Mouse (Mus musculus): ENCODE results near the gene Ubac2. TPM values are rescaled to one million over a fixed set of nuclear protein-coding genes. Genes with fewer than 3 reads are reported as not detected.
"Not testable (repeated sequence)": the region's sequence is repeated elsewhere in the genome, so short reads cannot be mapped to it uniquely, and the experiment has no call there.

Ubac2 gene
- total and polyA plus RNA-seq, 3 experiments = 32.8 to 40.1 (median 35.5) TPM

- H3K79me2 ChIP-seq (replicated peaks; ENCODE audit: control insufficient read depth, extremely low read depth, insufficient read depth, poor library complexity, severe bottlenecking); H3K27ac ChIP-seq (ENCODE audit: insufficient read depth, low read depth); H3K36me3 ChIP-seq (replicated peaks in 1 of 2; ENCODE audit: control insufficient read depth in 1 of 2, insufficient read depth in 1 of 2, low read length in 1 of 2); H3K4me2 ChIP-seq (ENCODE audit: insufficient read depth, low read depth, poor library complexity, severe bottlenecking); H3K9ac ChIP-seq (ENCODE audit: insufficient read depth, low read depth); dilution Hi-C loops (cut with MboI; ENCODE audit: extremely low pct_ligation_motif_present, extremely low pct_unique_long_range_greater_than_20kb, low sequenced_read_pairs); H3K27me3 ChIP-seq (replicated peaks); H3K9me3 ChIP-seq (replicated peaks; ENCODE audit: low read length); H3K4me3 ChIP-seq (replicated peaks in 1 of 3; ENCODE audit: low read depth in 2 of 3, low read length in 2 of 3, poor library complexity in 1 of 3): not testable (repeated sequence)
- TF ChIP-seq ZC3H11A (IDR thresholded peaks at IDR 0.05; ENCODE audit: low read depth, low read length) (peak; percentile 52; the same call in 1 of the 2 replicates), TCF12 (IDR thresholded peaks at IDR 0.05; ENCODE audit: low read depth, low read length) (0 out of 2 replicates have a peak, but pooled peaks have one; percentile 21), RAD21 (IDR thresholded peaks at IDR 0.05; ENCODE audit: low read depth, low read length) (peak; percentile 94), JUND (conservative IDR thresholded peaks at IDR 0.05; ENCODE audit: low read depth, low read length) (peak; percentile 82), SMC3 (IDR thresholded peaks at IDR 0.05; ENCODE audit: low read depth, low read length) (peak; percentile 82), MYC (IDR thresholded peaks at IDR 0.05; ENCODE audit: low read depth, low read length) (0 out of 2 replicates have a peak, but pooled peaks have one; percentile 51), ETS1 (conservative IDR thresholded peaks at IDR 0.05; ENCODE audit: low read depth, low read length) (0 out of 2 replicates have a peak, but pooled peaks have one; percentile 41), JUN (IDR thresholded peaks at IDR 0.05; ENCODE audit: insufficient read depth, low read depth, low read length) (peak; percentile 31; the same call in 1 of the 2 replicates), IRF4 (IDR thresholded peaks at IDR 0.05; ENCODE audit: low read depth, low read length) (peak; percentile 73), CTCF (conservative IDR thresholded peaks at IDR 0.05 in 1 of 2, IDR thresholded peaks at IDR 0.05 in 1 of 2; ENCODE audit: low read depth in 2 of 2, low read length in 2 of 2) (peak; percentile 63 to 92; a peak in 3 of 4 replicates)
- peak; percentile 90 for DNase-seq (ENCODE audit: extremely low read depth)
- H3K4me1 ChIP-seq (ENCODE audit: control insufficient read depth in 1 of 2, insufficient read depth in 2 of 2) = peaks cover 14 to 34% of the 10 kb centered on the region in 2 experiments
- in situ Hi-C loops (cut with MboI; ENCODE audit: low pct_ligation_motif_present, low pct_unique_long_range_greater_than_20kb, low sequenced_read_pairs) = loop anchor here (5.0 kb wide), 2 partner anchors 57 to 197 kb away; no protein-coding TSS in a partner anchor
These were observed 13.3 kb upstream of the Ubac2 start for GRCm38 (mm10) chr14:121865162-121865561.

- Histone ChIP-seq H3K9ac (ENCODE audit: insufficient read depth, low read depth) (peak overlapping the region; percentile 6; the same call in 1 of the 2 replicates), H3K4me2 (ENCODE audit: insufficient read depth, low read depth, poor library complexity, severe bottlenecking) (peak overlapping the region; percentile 47), H3K9me3 (replicated peaks; ENCODE audit: low read length) (no peaks in the 10 kb centered on the region), H3K36me3 (replicated peaks in 1 of 2; ENCODE audit: control insufficient read depth in 1 of 2, insufficient read depth in 1 of 2, low read length in 1 of 2) (no peaks in the 10 kb centered on the region), H3K4me1 (ENCODE audit: control insufficient read depth in 1 of 2, insufficient read depth in 2 of 2) (peaks cover 14 to 36% of the 10 kb centered on the region in 2 experiments), H3K79me2 (replicated peaks; ENCODE audit: control insufficient read depth, extremely low read depth, insufficient read depth, poor library complexity, severe bottlenecking) (no peaks in the 10 kb centered on the region), H3K27ac (ENCODE audit: insufficient read depth, low read depth) (peak overlapping the region; percentile 93), H3K27me3 (replicated peaks) (no peaks in the 10 kb centered on the region), H3K4me3 (replicated peaks in 1 of 3; ENCODE audit: low read depth in 2 of 3, low read length in 2 of 3, poor library complexity in 1 of 3) (peak overlapping the region in 1 of 3 experiments; percentile 31)
- in situ Hi-C loops (cut with MboI; ENCODE audit: low pct_ligation_motif_present, low pct_unique_long_range_greater_than_20kb, low sequenced_read_pairs) = loop anchor here (5.0 kb wide), 2 partner anchors 56 to 196 kb away; no protein-coding TSS in a partner anchor
- dilution Hi-C loops (cut with MboI; ENCODE audit: extremely low pct_ligation_motif_present, extremely low pct_unique_long_range_greater_than_20kb, low sequenced_read_pairs) = no loop called here
- TF ChIP-seq MAX (IDR thresholded peaks at IDR 0.05; ENCODE audit: low read length) = peak; percentile 78; the same call in 1 of the 2 replicates
- TF ChIP-seq JUND (conservative IDR thresholded peaks at IDR 0.05; ENCODE audit: low read depth, low read length) = 0 out of 2 replicates have a peak, but pooled peaks have one; percentile 26
- peak; percentile 45; the same call in 1 of the 2 replicates for TF ChIP-seq SIN3A (IDR thresholded peaks at IDR 0.05; ENCODE audit: low read length)
- no peak for TF ChIP-seq POLR2A (IDR thresholded peaks at IDR 0.05; ENCODE audit: low read depth, low read length)
- TF ChIP-seq POLR2AphosphoS2 (IDR thresholded peaks at IDR 0.05; ENCODE audit: low read depth, low read length) = no peak
- peak; percentile 87 for TF ChIP-seq IRF4 (IDR thresholded peaks at IDR 0.05; ENCODE audit: low read depth, low read length)
- 0 out of 2 replicates have a peak, but pooled peaks have one; percentile 46 for TF ChIP-seq MEF2A (IDR thresholded peaks at IDR 0.05; ENCODE audit: borderline replicate concordance, low read depth, low read length)
- TF ChIP-seq MAFK (IDR thresholded peaks at IDR 0.05; ENCODE audit: insufficient replicate concordance, low read length) = no peak
- TF ChIP-seq SMC3 (IDR thresholded peaks at IDR 0.05; ENCODE audit: low read depth, low read length) = no peak
- TF ChIP-seq TCF12 (IDR thresholded peaks at IDR 0.05; ENCODE audit: low read depth, low read length) = peak; percentile 46; the same call in 1 of the 2 replicates
- TF ChIP-seq MYC (IDR thresholded peaks at IDR 0.05; ENCODE audit: low read depth, low read length) = peak; percentile 75; the same call in 1 of the 2 replicates
- TF ChIP-seq ZKSCAN1 (IDR thresholded peaks at IDR 0.05; ENCODE audit: borderline replicate concordance, low read depth, low read length) = no peak
- no peak for TF ChIP-seq ZMIZ1 (IDR thresholded peaks at IDR 0.05; ENCODE audit: low read depth, low read length)
- TF ChIP-seq PAX5 (IDR thresholded peaks at IDR 0.05; ENCODE audit: low read length) = no peak
- TF ChIP-seq EP300 (IDR thresholded peaks at IDR 0.05; ENCODE audit: low read length) = peak; percentile 63
- peak; percentile 93 for TF ChIP-seq BHLHE40 (IDR thresholded peaks at IDR 0.05; ENCODE audit: low read depth, low read length)
- DNase-seq (ENCODE audit: extremely low read depth) = peak; percentile 39
These were observed 11.8 kb upstream of the Ubac2 start for GRCm38 (mm10) chr14:121866574-121866973.

Data from CH12.LX (cell line).